Mouse (Mus musculus): ENCODE results near the gene Scn9a. TPM values are rescaled to one million over a fixed set of nuclear protein-coding genes. Genes with fewer than 3 reads are reported as not detected.

The Scn9a gene
- polyA plus RNA-seq, 1 experiment = not detected

- H3K4me3 ChIP-seq (ENCODE audit: control insufficient read depth, low read depth, low read length) = no peak overlapping the region
- no peaks in the 10 kb centered on the region for H3K4me1 ChIP-seq (ENCODE audit: control insufficient read depth, insufficient read depth, low read length)
- no peaks in the 10 kb centered on the region for H3K27me3 ChIP-seq (ENCODE audit: control insufficient read depth, insufficient read depth, low read length)
- TF ChIP-seq CTCF (IDR thresholded peaks at IDR 0.05; ENCODE audit: control insufficient read depth, insufficient read depth, insufficient replicate concordance, low read depth, low read length) = no peak
- TF ChIP-seq POLR2A (IDR thresholded peaks at IDR 0.05; ENCODE audit: control insufficient read depth, low read depth, low read length) = no peak
- H3K36me3 ChIP-seq (ENCODE audit: control insufficient read depth, insufficient read depth, low read length) = no peaks in the 10 kb centered on the region
- no peak overlapping the region for H3K27ac ChIP-seq (ENCODE audit: control insufficient read depth, insufficient read depth, low read depth, low read length)
Observed at GRCm38 (mm10) chr2:66464874-66465458, 169.8 kb downstream of the Scn9a start.

GRCm38 (mm10) chr2:66463916-66464315 lies 170.8 kb downstream of the Scn9a start:
- no peak overlapping the region for H3K27ac ChIP-seq (ENCODE audit: control insufficient read depth, insufficient read depth, low read depth, low read length)
- H3K27me3 ChIP-seq (ENCODE audit: control insufficient read depth, insufficient read depth, low read length) = no peaks in the 10 kb centered on the region
- H3K36me3 ChIP-seq (ENCODE audit: control insufficient read depth, insufficient read depth, low read length) = no peaks in the 10 kb centered on the region
- TF ChIP-seq POLR2A (IDR thresholded peaks at IDR 0.05; ENCODE audit: control insufficient read depth, low read depth, low read length) (no peak), CTCF (IDR thresholded peaks at IDR 0.05; ENCODE audit: control insufficient read depth, insufficient read depth, insufficient replicate concordance, low read depth, low read length) (no peak)
- no peak overlapping the region for H3K4me3 ChIP-seq (ENCODE audit: control insufficient read depth, low read depth, low read length)
- H3K4me1 ChIP-seq (ENCODE audit: control insufficient read depth, insufficient read depth, low read length) = no peaks in the 10 kb centered on the region

GRCm38 (mm10) chr2:66462458-66462857 lies 172.3 kb downstream of the Scn9a start:
- TF ChIP-seq POLR2A (IDR thresholded peaks at IDR 0.05; ENCODE audit: control insufficient read depth, low read depth, low read length) = no peak
- TF ChIP-seq CTCF (IDR thresholded peaks at IDR 0.05; ENCODE audit: control insufficient read depth, insufficient read depth, insufficient replicate concordance, low read depth, low read length) = no peak
- Histone ChIP-seq H3K27me3 (ENCODE audit: control insufficient read depth, insufficient read depth, low read length) (no peaks in the 10 kb centered on the region), H3K4me1 (ENCODE audit: control insufficient read depth, insufficient read depth, low read length) (no peaks in the 10 kb centered on the region), H3K4me3 (ENCODE audit: control insufficient read depth, low read depth, low read length) (no peak overlapping the region), H3K36me3 (ENCODE audit: control insufficient read depth, insufficient read depth, low read length) (no peaks in the 10 kb centered on the region), H3K27ac (ENCODE audit: control insufficient read depth, insufficient read depth, low read depth, low read length) (no peak overlapping the region)

- Histone ChIP-seq H3K27me3 (ENCODE audit: control insufficient read depth, insufficient read depth, low read length) (no peaks in the 10 kb centered on the region), H3K4me1 (ENCODE audit: control insufficient read depth, insufficient read depth, low read length) (no peaks in the 10 kb centered on the region), H3K4me3 (ENCODE audit: control insufficient read depth, low read depth, low read length) (no peak within 1 kb of the TSS; the same call in 1 of the 2 replicates), H3K27ac (ENCODE audit: control insufficient read depth, insufficient read depth, low read depth, low read length) (no peak within 1 kb of the TSS), H3K36me3 (ENCODE audit: control insufficient read depth, insufficient read depth, low read length) (no peaks in the 10 kb centered on the region)
- TF ChIP-seq POLR2A (IDR thresholded peaks at IDR 0.05; ENCODE audit: control insufficient read depth, low read depth, low read length) = no peak
- no peak for TF ChIP-seq CTCF (IDR thresholded peaks at IDR 0.05; ENCODE audit: control insufficient read depth, insufficient read depth, insufficient replicate concordance, low read depth, low read length)
Observed at GRCm38 (mm10) chr2:66440711-66441110, 194.1 kb downstream of the Scn9a start, which contains the start of gene Scn1a. TSS of gene Scn1a (minus strand) at chr2:66440840.

GRCm38 (mm10) chr2:66439764-66440471 lies 194.8 kb downstream of the Scn9a start:
- no peak overlapping the region for H3K27ac ChIP-seq (ENCODE audit: control insufficient read depth, insufficient read depth, low read depth, low read length)
- TF ChIP-seq POLR2A (IDR thresholded peaks at IDR 0.05; ENCODE audit: control insufficient read depth, low read depth, low read length) = no peak
- TF ChIP-seq CTCF (IDR thresholded peaks at IDR 0.05; ENCODE audit: control insufficient read depth, insufficient read depth, insufficient replicate concordance, low read depth, low read length) = no peak
- H3K4me1 ChIP-seq (ENCODE audit: control insufficient read depth, insufficient read depth, low read length) = no peaks in the 10 kb centered on the region
- H3K27me3 ChIP-seq (ENCODE audit: control insufficient read depth, insufficient read depth, low read length) = no peaks in the 10 kb centered on the region
- no peak overlapping the region; the same call in 1 of the 2 replicates for H3K4me3 ChIP-seq (ENCODE audit: control insufficient read depth, low read depth, low read length)
- H3K36me3 ChIP-seq (ENCODE audit: control insufficient read depth, insufficient read depth, low read length) = no peaks in the 10 kb centered on the region

- no peak for TF ChIP-seq POLR2A (IDR thresholded peaks at IDR 0.05; ENCODE audit: control insufficient read depth, low read depth, low read length)
- TF ChIP-seq CTCF (IDR thresholded peaks at IDR 0.05; ENCODE audit: control insufficient read depth, insufficient read depth, insufficient replicate concordance, low read depth, low read length) = no peak
Observed at GRCm38 (mm10) chr2:66436286-66436685, 198.5 kb downstream of the Scn9a start.

More at GRCm38 (mm10) chr2:66436286-66436685, 198.5 kb downstream of the Scn9a start:
- H3K4me3 ChIP-seq (ENCODE audit: control insufficient read depth, low read depth, low read length) = no peak overlapping the region
- no peak overlapping the region for H3K27ac ChIP-seq (ENCODE audit: control insufficient read depth, insufficient read depth, low read depth, low read length)
- no peaks in the 10 kb centered on the region for H3K27me3 ChIP-seq (ENCODE audit: control insufficient read depth, insufficient read depth, low read length)
- no peaks in the 10 kb centered on the region for H3K36me3 ChIP-seq (ENCODE audit: control insufficient read depth, insufficient read depth, low read length)
- no peaks in the 10 kb centered on the region for H3K4me1 ChIP-seq (ENCODE audit: control insufficient read depth, insufficient read depth, low read length)

Other genes with a start within 250 kb of the Scn9a start
- gene Scn1a, start 194.1 kb downstream of the Scn9a start, polyA plus RNA-seq (2012; rRNA removed) = 0.46 and 0.73 TPM in 2 replicates
- gene Scn7a, start 150.0 kb upstream of the Scn9a start, polyA plus RNA-seq (2012; rRNA removed) = 0.52 and 0.67 TPM in 2 replicates